Mouse (Mus musculus) c-Kit-positive CD71-negative TER-119-negative erythroid progenitor cells, embryonic 14.5 days (primary cell): ENCODE data around the gene Ccdc113.

Source experiments
- DNase-seq: peaks from one replicate; pipeline ENCODE4 v3.0.0-alpha.2; 2013; ENCODE audit warnings: low read depth

Ccdc113 gene

DNA sequence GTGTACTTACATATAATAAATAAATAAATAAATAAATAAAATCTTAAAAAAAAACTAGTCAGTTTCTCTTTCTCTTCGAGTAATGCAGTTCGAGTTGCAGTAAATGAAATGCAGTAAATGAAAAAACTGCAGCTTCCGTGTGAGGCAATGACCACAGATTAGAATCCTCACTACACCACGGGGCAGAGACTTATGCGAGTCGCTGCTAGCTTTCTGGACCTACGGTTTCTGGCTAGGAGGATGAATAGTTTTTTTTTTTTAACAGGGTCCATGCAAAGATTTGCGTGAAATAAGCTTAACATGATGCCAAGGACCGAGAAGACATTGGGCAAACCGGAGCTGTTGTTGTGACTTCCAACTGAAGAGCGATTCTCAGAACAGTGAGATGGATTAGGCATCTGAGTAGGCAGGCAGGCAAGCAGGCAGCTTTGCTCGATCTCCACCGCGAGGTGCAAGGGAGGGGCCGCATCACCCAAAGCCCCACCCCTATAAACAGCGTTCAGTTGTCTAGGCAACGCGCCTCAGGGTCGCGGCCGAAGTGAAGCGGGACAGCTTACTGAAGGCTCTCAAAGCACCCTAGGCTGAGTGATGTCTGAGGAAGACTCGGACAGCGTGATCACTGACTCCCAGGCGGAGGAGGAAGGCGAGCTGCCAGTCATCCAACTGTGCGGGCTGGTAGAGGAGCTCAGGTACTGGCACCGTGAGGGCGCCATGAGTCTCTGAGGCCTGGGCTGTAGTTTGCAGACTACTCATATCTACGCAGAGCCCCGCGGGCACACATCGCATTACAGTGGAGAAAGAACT is at the start of gene Ccdc113:
TSS of gene Ccdc113 (plus strand) at position 502 of the 804 bp plus-strand sequence.
- peak; percentile 37 for DNase-seq

GRCm38 (mm10) chr8:95487800-95488697 is 45.8 kb upstream of the Ccdc113 start:
- DNase-seq = no peak

DNA sequence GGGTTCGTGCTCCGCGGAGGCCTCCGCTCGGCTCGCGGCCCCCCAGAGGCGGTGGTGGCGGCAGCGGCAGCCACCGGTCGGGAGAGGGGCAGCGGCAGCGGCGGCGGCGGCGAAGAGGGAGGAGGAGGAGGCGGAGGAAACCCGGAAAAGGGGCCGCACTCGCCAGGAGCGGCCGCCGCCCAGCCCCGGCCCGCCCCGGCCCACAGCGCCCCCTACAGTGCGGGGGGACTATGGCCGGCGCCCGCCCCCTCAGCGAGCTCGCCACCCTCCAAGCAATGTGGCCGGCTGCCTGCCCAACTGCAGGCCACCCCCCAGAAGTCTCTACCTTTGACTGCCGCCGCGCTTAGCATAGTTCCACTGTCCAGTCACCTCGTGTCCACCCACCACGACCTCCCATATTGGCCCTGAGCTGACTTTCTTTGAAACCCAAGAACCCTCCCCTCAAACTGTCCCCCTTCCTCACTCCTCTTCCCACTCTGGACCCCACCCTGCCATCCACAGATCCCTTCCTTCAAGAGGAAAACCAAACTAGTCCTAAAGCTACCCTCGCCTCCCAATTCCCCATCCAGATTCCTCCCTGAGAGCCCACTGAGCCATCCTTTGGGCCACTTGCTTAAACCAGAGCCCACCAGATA is 45.1 kb upstream of the Ccdc113 start:
- DNase-seq = peak; percentile 57

GRCm38 (mm10) chr8:95490006-95490405 is 43.9 kb upstream of the Ccdc113 start, which contains the start of gene Csnk2a2:
Csnk2a2 (minus strand) TSS chr8:95490039.
- DNase-seq = no peak

- DNase-seq = no peak
These were observed 41.8 kb upstream of the Ccdc113 start for GRCm38 (mm10) chr8:95492057-95492456.

- DNase-seq = no peak
These were observed 38.4 kb upstream of the Ccdc113 start for GRCm38 (mm10) chr8:95495444-95495843.

DNA sequence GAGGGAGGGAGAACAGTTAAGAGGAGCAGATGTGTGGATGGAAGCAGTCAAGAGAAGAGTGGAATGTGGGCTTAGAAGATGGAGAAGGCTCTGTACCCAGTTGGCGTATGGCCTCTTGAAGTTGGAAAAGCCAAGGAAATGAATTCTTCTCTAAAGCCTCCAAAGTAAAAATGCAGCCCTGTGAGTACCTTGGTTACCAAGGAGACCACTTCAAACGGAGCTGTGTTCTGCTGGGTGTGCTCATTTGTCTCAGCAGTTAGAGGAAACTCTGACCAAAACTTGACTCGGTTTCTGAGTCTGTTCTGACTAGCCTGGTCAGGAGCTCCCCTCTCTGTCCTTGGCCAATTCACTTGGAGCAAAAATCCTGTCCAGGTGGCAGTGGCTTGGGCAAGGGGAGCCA is 37.5 kb upstream of the Ccdc113 start:
- DNase-seq = no peak

GRCm38 (mm10) chr8:95497821-95498220 is 36.1 kb upstream of the Ccdc113 start:
- DNase-seq = no peak

GRCm38 (mm10) chr8:95499266-95500064 is 34.4 kb upstream of the Ccdc113 start:
- DNase-seq = no peak

GRCm38 (mm10) chr8:95500436-95500835 is 33.4 kb upstream of the Ccdc113 start:
- no peak for DNase-seq

- DNase-seq = no peak
These were observed 31.5 kb upstream of the Ccdc113 start for GRCm38 (mm10) chr8:95502431-95502830.

DNA sequence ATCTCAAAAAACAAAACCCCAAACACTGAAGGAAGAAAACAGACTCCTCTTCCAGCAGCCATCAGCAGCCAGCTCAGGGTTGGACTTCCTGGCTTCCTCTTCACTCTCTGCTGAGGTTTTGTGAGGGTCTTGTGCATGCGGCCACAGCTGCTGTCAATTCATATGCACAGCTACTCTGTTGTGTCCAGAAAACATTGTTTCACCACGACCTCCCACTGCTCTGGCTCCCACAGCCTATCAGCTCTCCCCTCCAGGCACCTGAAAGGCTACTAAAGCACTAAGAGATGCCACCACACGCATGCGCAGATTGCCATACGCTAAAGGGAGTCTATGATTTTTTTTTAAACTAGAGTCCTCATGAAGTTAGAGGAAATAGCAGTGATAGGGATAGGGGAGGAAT is 29.1 kb upstream of the Ccdc113 start:
- DNase-seq = no peak

DNA sequence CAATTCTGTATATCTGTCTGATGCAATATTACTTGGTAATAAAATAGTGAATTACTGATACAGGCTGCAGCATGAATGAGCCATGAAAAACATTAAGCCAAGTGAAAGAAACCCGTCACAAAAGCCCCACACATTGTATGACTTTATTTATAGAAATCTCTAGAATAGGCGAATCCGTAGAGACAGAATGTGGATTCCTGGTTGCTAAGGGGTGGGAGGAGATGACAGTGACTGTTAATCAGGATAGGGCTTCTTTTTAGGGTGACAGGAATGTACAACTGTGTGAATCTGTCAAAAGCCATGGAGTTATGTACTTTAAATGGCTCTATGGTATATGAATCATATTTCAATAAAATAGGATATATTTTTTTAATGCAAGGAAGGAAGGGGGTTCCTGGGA is 28.3 kb upstream of the Ccdc113 start:
- DNase-seq = no peak

- no peak for DNase-seq
These were observed 27.6 kb upstream of the Ccdc113 start for GRCm38 (mm10) chr8:95506245-95506644.

DNA sequence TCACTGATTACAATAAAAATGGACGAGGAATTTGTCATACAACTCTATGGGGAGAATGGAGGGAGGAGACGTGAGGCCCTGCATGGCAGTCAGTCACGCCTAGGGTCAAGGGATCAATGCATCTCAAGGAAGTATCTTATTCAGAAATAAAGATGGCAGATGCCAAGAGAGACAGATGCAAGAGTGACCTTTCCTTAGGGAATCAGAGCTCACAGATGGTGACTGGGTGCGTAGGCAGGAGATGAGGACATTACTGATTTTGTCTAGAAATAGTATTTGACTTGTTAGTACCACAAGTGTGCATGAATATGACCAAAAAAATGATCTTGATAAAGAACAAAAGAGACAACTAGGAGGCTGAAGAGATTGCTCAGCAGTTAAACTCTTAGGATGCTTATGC is 21.6 kb upstream of the Ccdc113 start:
- no peak for DNase-seq

DNA sequence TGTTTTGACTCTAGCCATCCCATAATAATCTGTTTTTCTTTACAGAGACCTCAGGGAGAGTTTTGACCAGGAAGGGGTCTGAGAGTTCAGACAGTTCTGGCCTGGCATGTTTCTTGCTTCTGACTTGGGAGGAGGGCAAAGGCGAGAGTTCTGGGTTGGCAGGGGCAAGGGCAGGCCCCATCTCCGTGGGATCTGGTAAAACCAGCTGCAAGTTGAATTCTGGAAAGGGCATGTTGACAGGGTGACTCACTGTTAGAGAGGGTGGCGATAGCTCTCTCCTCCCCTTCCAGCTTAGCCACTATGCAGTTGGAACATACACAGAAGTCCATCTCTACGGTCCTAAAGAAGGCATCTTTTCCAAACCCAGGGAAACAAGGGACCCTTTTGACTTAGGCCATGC is 20.7 kb upstream of the Ccdc113 start:
- no peak for DNase-seq

DNA sequence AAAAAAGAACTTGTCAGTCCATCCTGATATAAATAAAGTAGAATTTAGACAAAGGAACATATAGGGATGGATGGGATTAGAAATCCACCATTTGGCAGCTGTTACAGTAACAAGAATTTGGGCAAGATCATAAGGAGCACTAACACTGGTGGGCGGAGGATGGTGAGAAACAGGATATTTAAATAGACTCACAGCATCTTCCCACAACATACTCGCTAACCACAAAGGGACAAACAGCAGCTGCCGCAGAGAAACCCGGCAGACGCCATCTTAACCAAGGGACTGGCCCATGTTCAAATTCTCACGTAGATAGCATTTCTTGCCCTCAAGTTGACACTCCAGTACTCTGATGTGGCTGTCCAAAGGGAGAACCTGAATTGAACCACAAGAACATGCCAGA is 17.0 kb upstream of the Ccdc113 start:
- no peak for DNase-seq

- DNase-seq = no peak
These were observed 9.9 kb upstream of the Ccdc113 start for GRCm38 (mm10) chr8:95523991-95524390.

- DNase-seq = no peak
These were observed 5.7 kb upstream of the Ccdc113 start for GRCm38 (mm10) chr8:95528194-95528593.

DNA sequence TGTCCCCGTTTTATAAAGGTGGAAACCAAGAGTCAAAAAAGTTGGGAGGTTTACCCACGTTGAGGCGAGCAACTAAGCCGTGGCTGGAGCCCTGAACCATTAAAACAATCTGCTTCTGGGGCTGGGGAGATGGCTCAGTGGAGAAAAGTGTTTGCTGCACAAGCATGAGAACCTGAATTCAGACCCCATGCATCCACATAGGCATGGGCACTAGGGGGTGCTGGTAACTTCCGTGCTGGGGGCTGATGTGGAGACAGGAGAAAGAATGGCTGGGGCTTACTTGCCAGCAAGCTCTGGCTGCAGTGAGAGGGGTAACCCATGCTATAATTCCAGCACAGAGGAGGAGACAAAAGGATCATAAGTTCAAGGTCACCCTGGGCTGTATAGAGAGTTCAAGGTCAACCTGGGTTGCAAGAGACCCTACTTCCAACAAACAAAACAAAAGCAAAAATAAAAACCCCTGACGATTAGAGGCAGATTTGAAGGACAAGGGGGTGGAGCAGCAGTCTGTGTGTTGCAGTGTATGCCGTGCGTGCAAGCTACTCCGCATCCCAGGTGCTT is 5.1 kb upstream of the Ccdc113 start:
- DNase-seq = no peak

DNA sequence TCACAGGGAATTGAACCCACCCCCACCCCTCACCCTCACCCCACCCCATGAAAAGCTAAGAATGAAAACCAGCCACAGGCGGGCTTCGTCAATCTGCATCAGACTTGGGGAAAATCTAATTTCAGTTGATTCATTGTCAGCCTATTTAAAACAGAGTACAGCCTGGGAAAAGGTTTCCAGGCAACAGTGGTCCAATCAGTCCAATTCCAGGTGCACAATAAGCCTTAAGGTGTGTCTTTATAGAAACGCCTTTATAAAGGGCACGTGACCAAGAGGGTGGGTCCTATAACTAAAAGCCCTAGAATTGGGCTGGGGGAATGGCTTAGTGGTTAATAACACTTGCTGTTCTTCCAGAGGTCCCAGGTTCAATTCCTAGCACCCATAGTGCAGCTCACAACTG is 1.7 kb upstream of the Ccdc113 start:
- DNase-seq = no peak
